ENCODE assay signal across 9 mouse cellular contexts in the genomic region with DNA sequence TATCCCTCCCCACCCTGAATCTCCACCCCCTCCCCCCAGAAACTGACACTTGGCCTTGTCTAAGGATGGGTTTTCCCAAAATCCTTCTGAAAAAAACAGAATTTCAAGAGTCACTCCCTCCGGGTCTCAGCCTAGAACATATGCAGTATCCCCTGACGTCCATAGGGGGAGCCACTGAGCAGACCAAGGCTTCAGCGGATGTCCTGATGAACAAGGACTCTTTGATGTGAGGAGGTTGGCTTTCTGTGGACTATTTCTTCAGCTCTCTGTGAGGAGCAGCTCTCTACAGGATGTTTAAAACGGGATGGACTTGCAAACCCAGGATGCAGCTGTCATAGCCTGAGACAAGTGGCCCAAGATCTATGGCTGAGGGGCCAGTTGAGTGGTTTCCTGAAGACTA. TPM values are rescaled to one million over a fixed set of nuclear protein-coding genes. Genes with fewer than 3 reads are reported as not detected.
DNase-seq lines count a peak whose midpoint lies in the region; ATAC-seq and TF ChIP-seq lines count a peak whose summit lies in the region.
"Had no signal": no experiment of that assay in that cellular context is flagged by ENCODE, and none has a peak within 500 bp of the region (broad histone marks: within the 10 kb centered on the region; RNA-seq: fewer than 3 reads in every experiment).

No protein-coding gene starts in this region.

- 29% methylated on average over 4 of the region's 4 CpGs for WGBS in hindbrain, embryonic 14.5 days
- WGBS in midbrain, postnatal 0 days = 33% methylated on average over 4 of the region's 4 CpGs

- intact Hi-C loops in left cerebral cortex, adult 2 months (cut with DNase I) = no loop called here

- H3K9me3 ChIP-seq in hindbrain, embryonic 14.5 days (ENCODE audit: control insufficient read depth, low read length) = no peaks in the 10 kb centered on the region
- H3K9me3 ChIP-seq in midbrain, postnatal 0 days (ENCODE audit: low read length) = no peaks in the 10 kb centered on the region
- H3K9me3 ChIP-seq: embryonic facial prominence, embryonic 12.5 days had no signal

- no peak overlapping the region for H3K27ac ChIP-seq in left cerebral cortex, adult 2 months
- H3K27ac ChIP-seq in hindbrain, embryonic 14.5 days = no peak overlapping the region
- no peak overlapping the region; the same call in 1 of the 2 replicates for H3K27ac ChIP-seq in midbrain, postnatal 0 days (ENCODE audit: low read depth, low read length)
- H3K27ac ChIP-seq: embryonic facial prominence, embryonic 12.5 days had no signal

- peaks cover 28% of the 10 kb centered on the region for H3K4me1 ChIP-seq in hindbrain, embryonic 14.5 days (replicated peaks; ENCODE audit: control insufficient read depth, insufficient read depth, low read length)
- 0 out of 2 replicates have a peak, but pooled peaks cover 3% of the 10 kb centered on the region for H3K4me1 ChIP-seq in midbrain, postnatal 0 days (ENCODE audit: insufficient read depth, low read length)

- no peak for ATAC-seq in hindbrain, embryonic 14.5 days (ENCODE audit: low FRiP score)
- ATAC-seq in midbrain, postnatal 0 days (ENCODE audit: low FRiP score) = peak; percentile 28; the same call in 1 of the 2 replicates

- no peaks in the 10 kb centered on the region for H3K27me3 ChIP-seq in hindbrain, embryonic 14.5 days (ENCODE audit: control insufficient read depth, insufficient read depth, low read length)
- no peaks in the 10 kb centered on the region for H3K27me3 ChIP-seq in midbrain, postnatal 0 days (ENCODE audit: insufficient read depth, low read length)

- no peak overlapping the region for H3K4me2 ChIP-seq in hindbrain, embryonic 14.5 days (replicated peaks)
- no peak overlapping the region for H3K4me2 ChIP-seq in midbrain, postnatal 0 days (ENCODE audit: low read depth, low read length, poor library complexity, severe bottlenecking)
- H3K4me2 ChIP-seq: embryonic facial prominence, embryonic 12.5 days had no signal

- no peak overlapping the region for H3K9ac ChIP-seq in hindbrain, embryonic 14.5 days
- no peak overlapping the region for H3K9ac ChIP-seq in midbrain, postnatal 0 days (replicated peaks; ENCODE audit: low read length, poor library complexity, severe bottlenecking)
- H3K9ac ChIP-seq: embryonic facial prominence, embryonic 12.5 days had no signal

- TF ChIP-seq CTCF in left cerebral cortex, adult 2 months (IDR thresholded peaks at IDR 0.05) = peak; percentile 65
- peak; percentile 80 for TF ChIP-seq CTCF in midbrain, postnatal 0 days (IDR thresholded peaks at IDR 0.05)

- H3K4me3 ChIP-seq in left cerebral cortex, adult 2 months = no peak overlapping the region
- H3K4me3 ChIP-seq in hindbrain, embryonic 14.5 days (replicated peaks; ENCODE audit: low read length) = no peak overlapping the region
- no peak overlapping the region for H3K4me3 ChIP-seq in midbrain, postnatal 0 days (ENCODE audit: low read depth, low read length)
- H3K4me3 ChIP-seq: embryonic facial prominence, embryonic 12.5 days had no signal

- DNase-seq in left cerebral cortex, adult 2 months (ENCODE audit: extremely low spot score in 1 of 2, low spot score in 2 of 2) = no peak
- no peak for DNase-seq in left cerebral cortex, adult 11 months (ENCODE audit: low spot score)
- DNase-seq in ZHBTc4 (ENCODE audit: low read depth, low spot score) = peak; percentile 65
- DNase-seq in hindbrain, embryonic 14.5 days (ENCODE audit: low spot score) = peak; percentile 53
- peak; percentile 43 for DNase-seq in midbrain, postnatal 0 days (ENCODE audit: low spot score)
- DNase-seq in heart, adult 11 months = no peak
- no peak for DNase-seq in adrenal gland, postnatal 4 days (ENCODE audit: low spot score in 2 of 2)
- DNase-seq in gastrocnemius, postnatal 25 days = no peak

- H3K36me3 ChIP-seq in hindbrain, embryonic 14.5 days (replicated peaks; ENCODE audit: control insufficient read depth, insufficient read depth) = no peaks in the 10 kb centered on the region
- H3K36me3 ChIP-seq in midbrain, postnatal 0 days (ENCODE audit: insufficient read depth, low read length) = no peaks in the 10 kb centered on the region
- H3K36me3 ChIP-seq: embryonic facial prominence, embryonic 12.5 days had no signal

RNA-seq across cellular contexts. Expression of a gene that starts 53.1 kb away (rescaled TPM):
- 10 to 100 TPM; 24.1 to 34.7 TPM for total RNA-seq in left cerebral cortex, adult 2 months (2021)
- 6.8 and 7.7 TPM in 2 replicates for polyA plus RNA-seq in hindbrain, embryonic 14.5 days (2014; fragmentation: Nextera tagmentation; extraction: Ambion mirVana)
- 138 and 191 TPM in 2 replicates for total RNA-seq in midbrain, postnatal 0 days (2014; rRNA removed)
- 8.4 and 9.0 TPM in 2 replicates for polyA plus RNA-seq in midbrain, postnatal 0 days (2015; fragmentation: Nextera tagmentation; extraction: Ambion mirVana)
- 10 to 100 TPM; 10.1 to 10.9 TPM for total RNA-seq in adrenal gland, postnatal 4 days (2021)
- under 1 TPM; 0.83 to 0.84 TPM for total RNA-seq in gastrocnemius, postnatal 25 days (2021)

Comparison
In these comparisons a context has a peak if more than half of its experiments do, and no peak if none do; other contexts are left out.
1. DNase-seq: peak in ZHBTc4 (single experiment), hindbrain, embryonic 14.5 days (single experiment) and midbrain, postnatal 0 days (single experiment); none in left cerebral cortex, adult 2 months (0 of 2), left cerebral cortex, adult 11 months (single experiment), heart, adult 11 months (single experiment), adrenal gland, postnatal 4 days (0 of 2) and gastrocnemius, postnatal 25 days (single experiment).
2. RNA of a gene that starts 53.1 kb away (total RNA-seq): 138 to 191 TPM in midbrain, postnatal 0 days, 24.1 to 34.7 TPM in left cerebral cortex, adult 2 months and 10.1 to 10.9 TPM in adrenal gland, postnatal 4 days; 0.83 to 0.84 TPM in gastrocnemius, postnatal 25 days; every median in the first group is over 4 times any median in the second.